Mouse (Mus musculus) C2C12 (cell line): ENCODE results near the gene Zbtb1. TPM values are rescaled to one million over a fixed set of nuclear protein-coding genes. Genes with fewer than 3 reads are reported as not detected.
A peak's percentile ranks its signal among the peaks of the same experiment; 100 is the strongest.

Experiments used
- H3K27me3 ChIP-seq: one replicate; pipeline ENCODE4 v1.6.1; 2011; ENCODE audit not compliant: control insufficient read depth, insufficient read depth, insufficient read length
- H3K36me3 ChIP-seq: one replicate; pipeline ENCODE4 v1.6.1; 2011; ENCODE audit not compliant: control insufficient read depth, insufficient read depth
- H3K4me3 ChIP-seq: one replicate; pipeline ENCODE4 v1.5.1; 2011; ENCODE audit warnings: mild to moderate bottlenecking, control low read depth; ENCODE audit not compliant: poor library complexity, insufficient read depth, severe bottlenecking
- H3K79me2 ChIP-seq: one replicate; pipeline ENCODE4 v1.6.1; 2011; ENCODE audit not compliant: control insufficient read depth, insufficient read depth
- H3K79me3 ChIP-seq: one replicate; pipeline ENCODE4 v1.6.1; 2011; ENCODE audit warnings: low read depth, control low read depth
- H3ac ChIP-seq: one replicate; pipeline ENCODE3; 2011; ENCODE audit warnings: low read depth; ENCODE audit not compliant: control insufficient read depth, insufficient read length
- CEBPB ChIP-seq: IDR thresholded peaks from one replicate; pipeline ENCODE4 v1.6.1; 2011; ENCODE audit warnings: low read depth, mild to moderate bottlenecking, control low read depth, moderate library complexity
- CTCF ChIP-seq: IDR thresholded peaks from one replicate; pipeline ENCODE4 v1.5.1; 2011; ENCODE audit not compliant: control insufficient read depth, insufficient read depth, insufficient read length
- FOSL1 ChIP-seq: IDR thresholded peaks from one replicate; pipeline ENCODE4 v1.8.0; 2011; ENCODE audit warnings: mild to moderate bottlenecking, low read length; ENCODE audit not compliant: poor library complexity, insufficient read depth, severe bottlenecking
- MAX ChIP-seq: IDR thresholded peaks from one replicate; pipeline ENCODE4 v1.6.1; 2011; ENCODE audit warnings: mild to moderate bottlenecking, control low read depth
- MYOD1 ChIP-seq: IDR thresholded peaks from one replicate; pipeline ENCODE4 v1.6.1; 2011; ENCODE audit warnings: low read depth; ENCODE audit not compliant: control insufficient read depth, insufficient read length
- MYOG ChIP-seq: IDR thresholded peaks from one replicate; pipeline ENCODE4 v1.6.1; 2011; ENCODE audit not compliant: control insufficient read depth, insufficient read length; ENCODE audit errors: extremely low read depth
- USF1 ChIP-seq: IDR thresholded peaks from one replicate; pipeline ENCODE4 v1.6.1; 2011; ENCODE audit warnings: low read depth, mild to moderate bottlenecking, control low read depth, moderate library complexity
- polyA plus RNA-seq: library from polyadenylated mRNA; unstranded; fragments of >200 nt; fragmentation: generic; extraction: Trizol; gene quantifications from one replicate; pipeline ENCODE4 v1.2.1, GENCODE M21; 2012; ENCODE audit warnings: missing spikeins

The Zbtb1 gene
- polyA plus RNA-seq, 1 experiment: 2.4 TPM

DNA sequence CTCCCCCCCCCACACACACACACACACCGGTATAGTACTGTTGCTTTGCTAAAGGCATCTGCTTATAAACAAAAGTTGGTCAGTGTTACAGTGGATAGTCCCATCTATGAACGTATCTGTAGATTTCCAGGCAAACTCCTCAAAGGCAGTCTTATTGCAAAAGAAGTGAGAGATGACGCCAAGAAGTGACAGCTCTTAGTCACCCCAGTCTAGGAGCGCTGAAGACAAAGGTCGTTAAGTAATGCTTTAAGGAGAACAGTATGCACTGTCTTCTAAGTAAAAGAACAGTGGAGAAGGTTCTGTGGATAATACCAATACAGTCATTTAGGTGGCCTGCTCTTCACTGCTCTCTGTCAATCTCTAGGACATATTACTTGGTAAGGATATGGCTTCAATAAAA lies 22.9 kb downstream of the Zbtb1 start:
- TF ChIP-seq CTCF (no peak), CEBPB (no peak), USF1 (no peak), MYOG (no peak), FOSL1 (no peak), MAX (no peak), MYOD1 (no peak)
- Histone ChIP-seq H3K4me3 (no peak overlapping the region), H3ac (no peak overlapping the region), H3K27me3 (no peaks in the 10 kb centered on the region), H3K79me3 (peaks cover 13% of the 10 kb centered on the region), H3K36me3 (peaks cover 46% of the 10 kb centered on the region), H3K79me2 (peaks cover 23% of the 10 kb centered on the region)

DNA sequence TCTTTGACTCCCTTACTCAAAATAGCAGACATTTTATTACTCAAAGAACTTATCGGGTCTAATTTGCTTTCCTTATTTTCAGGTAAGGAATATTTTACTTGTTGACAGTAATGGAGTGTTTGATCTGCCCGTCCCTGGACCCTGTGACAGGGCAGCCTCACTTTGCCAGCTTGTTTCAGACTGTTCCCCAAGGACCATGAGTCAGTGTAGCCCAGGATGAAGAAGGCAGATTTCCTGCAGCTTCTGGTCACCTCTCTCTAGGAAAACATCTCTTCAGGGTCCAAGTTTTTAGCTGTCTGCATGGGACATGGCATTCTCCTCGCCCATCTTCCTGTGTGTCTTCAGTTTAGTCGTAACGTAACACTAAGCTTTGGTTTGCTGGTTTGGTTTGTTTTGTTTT lies 27.2 kb downstream of the Zbtb1 start:
- H3K4me3 ChIP-seq: no peak overlapping the region
- no peaks in the 10 kb centered on the region for H3K79me3 ChIP-seq
- H3K79me2 ChIP-seq: no peaks in the 10 kb centered on the region
- H3K27me3 ChIP-seq: no peaks in the 10 kb centered on the region
- H3ac ChIP-seq: no peak overlapping the region
- TF ChIP-seq MYOD1 (no peak), CEBPB (no peak), FOSL1 (no peak)
- peaks cover 12% of the 10 kb centered on the region for H3K36me3 ChIP-seq

DNA sequence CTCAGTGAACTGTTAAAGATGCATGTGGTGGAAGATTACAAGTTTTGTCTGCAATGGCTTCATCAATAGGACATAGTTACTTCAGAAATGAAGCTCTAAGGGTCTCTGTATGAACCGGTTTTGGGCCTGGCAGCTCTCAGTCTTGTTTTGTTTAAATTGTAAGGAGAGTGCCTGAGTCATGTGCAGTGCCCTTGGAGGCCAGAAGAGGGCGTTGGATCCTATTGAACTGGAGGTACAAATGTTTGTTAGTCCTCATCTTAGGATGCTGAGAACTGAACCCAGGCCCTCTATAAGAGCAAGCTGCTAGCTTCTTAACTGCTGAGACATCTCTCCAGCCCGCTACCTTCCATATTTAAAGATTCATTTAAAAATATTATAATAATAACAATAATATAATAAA lies 31.6 kb downstream of the Zbtb1 start:
- H3K36me3 ChIP-seq: no peaks in the 10 kb centered on the region
- no peak overlapping the region for H3ac ChIP-seq
- no peak for TF ChIP-seq CTCF
- no peak for TF ChIP-seq CEBPB
- TF ChIP-seq FOSL1: no peak
- no peak for TF ChIP-seq MYOG
- TF ChIP-seq USF1: no peak
- TF ChIP-seq MAX: no peak
- no peak for TF ChIP-seq MYOD1
- H3K27me3 ChIP-seq: no peaks in the 10 kb centered on the region
- no peaks in the 10 kb centered on the region for H3K79me3 ChIP-seq
- H3K79me2 ChIP-seq: no peaks in the 10 kb centered on the region
- no peak overlapping the region for H3K4me3 ChIP-seq

DNA sequence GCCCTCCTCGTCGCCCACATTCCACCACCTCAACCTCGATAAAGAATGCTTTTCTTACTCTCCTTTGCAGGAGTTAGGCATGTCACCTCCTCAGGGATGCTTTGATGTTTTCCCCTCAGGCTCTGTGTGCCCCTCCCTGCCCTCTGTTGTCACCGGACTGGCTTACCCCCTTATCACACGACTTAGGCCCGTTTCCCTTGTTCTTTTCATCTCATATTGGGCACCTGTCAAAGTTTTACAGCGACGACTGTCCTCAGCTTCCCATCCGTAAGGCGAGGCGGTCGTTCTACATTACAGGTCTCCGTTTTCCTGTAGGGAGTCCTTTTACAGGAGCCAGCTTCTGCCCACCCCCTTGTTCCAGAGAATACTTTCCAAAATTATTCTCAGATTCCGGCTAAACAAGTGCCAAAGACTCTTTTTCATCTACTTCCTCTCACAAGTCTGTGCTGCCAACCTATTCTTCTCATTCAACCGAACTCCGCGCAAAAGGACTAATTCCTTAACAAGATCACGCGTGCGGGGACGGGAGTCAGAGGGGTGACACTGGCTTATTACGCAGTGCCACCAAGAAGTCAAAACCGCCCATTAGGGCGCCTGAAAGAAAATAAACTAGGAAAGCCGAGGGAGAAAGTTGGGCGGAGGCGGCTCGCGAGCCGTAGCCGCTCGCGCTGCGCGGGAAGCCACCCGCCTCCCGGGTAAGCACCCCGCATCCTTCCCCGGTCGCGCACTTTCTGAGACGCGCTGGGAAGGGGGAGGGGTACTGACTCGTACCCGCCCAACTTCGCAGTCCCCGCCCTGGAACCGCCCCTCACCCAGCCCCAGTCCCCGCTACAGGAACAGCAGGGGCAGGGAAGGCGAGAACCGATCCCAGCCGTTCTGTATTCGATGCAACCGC lies 33.2 kb downstream of the Zbtb1 start:
- TF ChIP-seq CEBPB: no peak
- no peak for TF ChIP-seq MAX
- TF ChIP-seq USF1: no peak
- no peak for TF ChIP-seq MYOD1
- no peak for TF ChIP-seq CTCF
- no peak for TF ChIP-seq FOSL1
- no peak for TF ChIP-seq MYOG
- Histone ChIP-seq H3ac (peak overlapping the region; percentile 71), H3K36me3 (no peaks in the 10 kb centered on the region), H3K79me2 (no peaks in the 10 kb centered on the region), H3K79me3 (no peaks in the 10 kb centered on the region), H3K4me3 (peak overlapping the region; percentile 43), H3K27me3 (no peaks in the 10 kb centered on the region)

DNA sequence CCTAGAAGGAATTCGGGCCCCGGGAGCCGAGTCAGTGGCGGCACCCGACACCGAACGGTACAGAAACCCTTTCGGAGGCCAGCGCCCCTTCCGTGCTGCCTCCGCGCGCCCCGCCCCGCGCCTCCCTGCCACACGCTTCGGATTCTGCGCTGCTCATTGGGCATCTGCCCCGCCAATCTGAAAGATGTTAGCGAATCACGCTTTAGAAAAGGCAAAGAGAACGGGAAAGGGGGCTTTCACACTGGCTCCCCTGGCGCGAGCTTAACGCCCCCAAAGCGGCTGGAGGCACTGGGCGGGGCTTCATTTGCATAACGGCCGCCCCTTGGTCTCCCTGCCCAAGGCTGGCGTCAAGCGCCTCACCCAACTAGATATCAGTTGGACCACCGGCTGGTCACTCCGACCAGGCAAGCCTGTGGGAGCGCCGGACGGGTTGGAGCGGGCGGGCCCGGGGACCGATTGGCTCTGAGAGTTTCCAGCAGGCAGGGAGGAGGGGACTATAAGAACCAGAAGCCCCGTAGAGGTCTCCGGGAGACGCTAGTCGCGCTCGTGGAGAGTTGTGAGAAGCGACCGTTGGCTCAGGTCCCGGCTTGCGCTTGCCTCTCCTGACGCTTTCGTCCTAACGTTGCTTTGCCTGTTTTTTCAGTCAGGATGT lies 33.9 kb downstream of the Zbtb1 start, which contains the start of gene Hspa2:
TSS of gene Hspa2 (plus strand) at position 291 of the 652 bp plus-strand sequence.
- H3K4me3 ChIP-seq: peak within 1 kb of the TSS; percentile 43
- H3K79me3 ChIP-seq: no peaks in the 10 kb centered on the region
- TF ChIP-seq MYOD1 (no peak), CTCF (no peak), CEBPB (no peak), MAX (no peak), MYOG (no peak), USF1 (no peak)
- H3K36me3 ChIP-seq: no peaks in the 10 kb centered on the region
- H3K79me2 ChIP-seq: no peaks in the 10 kb centered on the region
- peak within 1 kb of the TSS; percentile 71 for H3ac ChIP-seq
- H3K27me3 ChIP-seq: no peaks in the 10 kb centered on the region
